Mouse (Mus musculus) kidney, adult 9 months (tissue): ENCODE results near the gene Mief1.

Experiments
- DNase-seq: peaks from one replicate; pipeline ENCODE4 v3.0.0; 2022

Mief1 gene

DNA sequence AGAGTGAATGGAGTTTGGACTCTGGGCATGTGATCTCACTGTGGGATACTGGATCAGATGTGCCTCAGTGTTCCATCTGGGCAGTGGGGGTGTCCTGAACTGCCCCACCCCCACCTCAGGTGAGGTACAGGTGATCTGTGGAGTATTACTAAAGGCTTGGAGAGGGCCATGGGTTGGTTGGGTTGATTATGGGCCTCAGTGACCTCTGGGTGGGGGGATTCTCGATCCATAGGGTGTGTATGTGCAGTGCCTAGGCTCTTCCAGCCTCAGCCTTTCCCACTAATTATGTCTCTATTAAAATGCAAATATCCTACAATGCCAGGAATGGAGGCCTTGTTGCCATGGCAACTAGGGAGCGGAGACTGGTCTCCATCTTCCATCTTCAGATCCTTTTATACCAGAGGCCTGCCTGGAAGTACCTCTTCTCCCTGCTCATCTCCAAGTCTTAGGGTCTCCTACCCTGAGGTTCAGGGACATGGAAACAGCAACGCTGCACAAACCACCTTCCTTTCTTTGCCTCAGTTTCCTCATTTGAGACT lies 38.1 kb downstream of the Mief1 start:
- no peak for DNase-seq

DNA sequence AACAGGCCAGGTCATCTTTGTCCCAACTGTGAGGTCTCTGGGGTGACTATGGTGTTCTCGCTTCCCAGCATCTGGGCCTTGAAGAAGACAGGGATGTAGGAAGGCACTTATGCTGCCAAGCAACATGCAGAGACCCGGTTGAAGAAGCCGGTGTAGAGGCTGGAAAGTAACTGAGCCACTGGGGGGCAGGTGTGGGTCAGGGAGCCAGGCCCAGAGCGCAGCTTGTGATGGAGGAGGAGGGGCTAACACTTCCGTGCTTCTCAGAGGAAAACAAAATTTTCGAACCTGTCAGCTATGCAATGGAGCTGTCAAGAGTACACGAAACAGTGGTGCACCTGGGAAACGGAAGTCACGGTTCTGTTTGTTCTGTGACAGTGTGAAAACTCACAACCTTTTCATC lies 43.3 kb downstream of the Mief1 start:
- DNase-seq: no peak

DNA sequence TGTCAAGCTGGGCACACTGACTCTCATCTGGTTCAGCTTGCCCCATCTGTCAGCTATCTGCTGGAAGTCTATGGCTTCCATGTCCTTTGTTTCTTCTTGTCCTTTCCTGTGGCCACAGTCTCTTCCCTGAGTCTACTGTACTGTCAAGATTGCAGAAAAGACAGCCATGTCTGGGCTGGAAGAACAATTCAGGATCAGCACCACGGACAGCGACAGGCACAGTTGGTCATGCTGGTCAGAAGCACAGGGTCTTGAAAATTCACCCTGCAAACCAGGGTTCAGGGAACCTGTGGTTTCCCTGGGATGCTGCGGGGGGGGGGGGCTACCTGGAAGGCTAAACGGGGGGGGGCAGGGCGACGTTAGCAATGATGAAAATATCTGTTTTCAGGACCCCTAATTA lies 43.8 kb downstream of the Mief1 start:
- peak; percentile 40 for DNase-seq

DNA sequence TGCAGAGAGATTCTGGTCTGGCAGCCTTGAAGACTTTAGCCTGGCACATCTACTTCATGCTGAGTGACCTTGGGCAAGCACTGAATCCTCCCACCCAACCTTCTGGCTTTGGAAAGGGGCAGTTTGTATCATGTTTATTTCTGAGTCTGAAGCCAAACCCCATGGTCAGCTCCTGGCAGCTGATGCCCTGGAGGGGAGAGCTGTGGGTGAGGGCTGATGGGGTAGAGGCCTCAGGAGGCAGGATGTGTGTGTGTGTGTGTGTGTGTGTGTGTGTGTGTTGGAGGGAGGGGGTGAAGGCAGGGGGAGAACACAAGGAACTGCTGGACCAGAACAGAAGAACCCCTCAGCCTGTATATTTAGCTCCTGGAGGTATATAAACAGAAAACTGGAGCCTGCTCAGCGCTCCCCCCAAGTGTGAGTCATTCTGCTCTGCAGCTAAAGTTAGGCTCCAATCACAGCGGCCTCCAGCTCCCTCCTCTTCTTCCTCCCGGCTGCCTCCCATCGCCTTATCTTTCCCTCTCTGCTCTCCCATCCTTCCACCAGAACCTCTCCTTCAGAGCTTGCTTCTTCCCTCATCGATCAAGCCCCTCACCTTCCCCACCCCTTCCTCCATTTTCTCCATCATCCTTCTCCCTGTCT lies 44.4 kb downstream of the Mief1 start:
- DNase-seq: no peak

DNA sequence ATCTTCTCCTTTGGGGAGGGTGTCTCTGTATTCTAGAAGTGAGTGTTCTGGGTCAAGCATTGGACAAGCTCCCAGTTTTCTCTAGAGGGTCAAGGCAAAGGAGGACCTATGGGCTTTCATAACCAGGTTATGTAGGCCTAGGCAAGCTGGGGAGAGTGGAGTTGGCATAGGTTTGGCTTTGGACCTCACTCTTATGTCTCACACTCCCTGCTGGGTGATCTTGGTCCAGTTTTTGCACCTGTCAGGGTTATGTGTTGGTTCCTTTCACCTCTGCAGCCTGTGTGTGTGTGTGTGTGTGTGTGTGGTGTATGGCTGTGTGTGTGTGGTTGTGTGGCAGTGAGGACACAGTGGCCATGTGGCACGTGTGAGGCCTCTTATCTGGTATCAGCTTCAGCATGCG lies 45.2 kb downstream of the Mief1 start:
- DNase-seq: no peak

DNA sequence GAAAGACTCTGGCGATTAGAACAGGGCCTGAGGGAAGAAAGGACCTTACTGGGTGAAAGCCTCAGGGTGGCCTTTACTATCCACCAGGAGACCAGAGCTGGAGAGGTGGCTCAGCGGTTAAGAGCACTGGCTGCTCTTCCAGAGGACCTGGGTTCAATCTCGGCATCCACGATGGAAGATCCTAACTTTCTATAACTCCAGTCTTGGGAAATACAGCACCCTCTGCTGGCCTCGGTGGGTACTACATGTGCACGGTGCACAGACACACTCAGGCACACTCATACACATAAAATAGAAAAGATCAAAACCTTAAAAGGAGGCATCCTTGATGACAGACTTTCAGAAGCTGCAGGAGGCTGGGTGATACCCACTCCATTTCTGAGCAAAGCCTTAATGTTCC lies 46.8 kb downstream of the Mief1 start:
- peak; percentile 45 for DNase-seq

DNA sequence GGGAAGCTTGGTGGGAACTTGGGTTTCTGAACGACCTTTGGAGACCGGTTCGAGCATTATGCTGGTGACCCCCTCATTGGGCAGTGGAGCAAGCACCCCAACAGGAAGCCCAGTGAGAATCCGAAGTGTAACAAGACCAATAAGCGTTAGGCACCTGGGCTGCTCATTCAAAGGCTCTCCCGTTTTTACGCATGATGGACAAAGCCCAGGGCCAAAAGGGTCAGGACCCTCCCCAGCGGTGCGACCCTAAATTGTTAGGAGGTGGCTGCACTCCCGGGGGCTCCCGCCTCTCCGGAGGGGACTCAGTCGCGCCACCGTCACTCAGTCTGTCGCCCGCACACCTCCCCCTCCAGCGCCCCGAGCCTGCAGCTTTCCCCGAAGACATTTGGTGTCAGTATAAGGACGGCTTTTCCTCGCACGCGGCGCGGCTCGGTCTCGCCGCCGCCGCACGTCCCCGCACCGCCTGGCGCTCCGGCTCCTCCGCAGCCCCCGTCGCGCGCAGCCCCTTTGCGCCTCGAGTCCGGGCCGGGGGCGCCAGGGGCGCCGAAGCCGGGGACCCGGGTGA lies 53.1 kb downstream of the Mief1 start, which contains the start of gene Cacna1i:
TSS of gene Cacna1i (plus strand) at position 388 of the 565 bp plus-strand sequence.
- DNase-seq: no peak

DNA sequence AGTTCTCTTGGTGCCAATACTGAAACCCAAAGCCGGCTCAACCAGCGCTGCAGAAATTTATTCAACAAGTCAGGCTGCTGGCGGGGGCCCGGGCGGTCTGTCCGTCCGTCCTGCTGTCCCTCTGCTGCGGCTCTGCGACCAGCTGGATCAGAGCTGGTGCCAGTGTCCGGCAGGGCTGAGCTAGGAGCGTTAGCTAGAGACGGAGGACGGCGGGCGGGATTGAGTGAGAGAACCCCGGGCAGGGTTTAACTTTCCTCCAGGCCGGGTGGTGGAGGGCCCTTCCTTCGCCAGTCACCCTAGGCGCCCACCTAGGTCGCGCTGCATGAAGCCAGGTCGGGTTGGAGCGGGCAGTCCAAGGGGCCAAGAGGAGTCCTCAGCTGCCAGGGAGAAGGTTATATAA lies 54.2 kb downstream of the Mief1 start:
- no peak for DNase-seq

DNA sequence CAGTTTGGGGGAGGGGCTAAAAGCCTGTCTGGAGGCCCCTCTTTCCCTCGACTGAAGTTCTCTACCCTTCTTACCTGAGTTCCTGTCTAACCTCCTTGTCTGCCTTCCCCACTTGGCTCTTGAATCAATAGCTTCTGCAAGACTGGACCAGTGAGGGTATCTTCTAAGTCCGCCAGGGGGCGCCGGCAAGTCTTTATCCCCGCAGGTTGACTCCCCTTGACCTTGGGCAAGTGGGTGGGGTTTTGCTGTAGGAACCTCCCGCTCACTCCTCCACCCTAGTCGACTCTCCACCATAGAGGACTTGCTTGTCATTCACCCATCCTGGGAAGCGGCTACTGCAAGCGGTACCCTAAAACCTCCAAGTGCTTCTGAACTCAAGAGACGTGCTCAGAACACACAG lies 55.6 kb downstream of the Mief1 start:
- DNase-seq: peak; percentile 77

DNA sequence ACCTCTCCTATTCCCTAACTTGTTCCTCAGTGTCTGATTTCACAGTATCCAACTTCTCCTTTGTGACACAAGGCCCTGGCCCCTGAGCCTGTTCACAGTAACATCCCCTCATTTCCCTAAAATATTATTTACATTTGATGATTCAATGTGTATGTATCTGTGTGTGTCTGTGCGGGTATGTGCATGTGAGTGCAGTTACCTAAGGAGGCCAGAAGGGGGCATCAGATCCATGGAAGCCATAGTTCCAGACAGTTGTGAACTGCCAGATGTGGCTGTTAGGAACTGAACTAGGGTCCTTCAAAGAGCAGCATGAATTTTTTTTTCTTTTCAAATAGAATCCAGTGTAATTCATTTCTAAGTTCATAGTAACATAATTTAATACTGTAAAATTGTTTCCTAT lies 63.3 kb downstream of the Mief1 start:
- DNase-seq: no peak
